Mouse (Mus musculus) forebrain, embryonic 11.5 days (tissue): ENCODE data around the gene Mapk8ip1. TPM values are rescaled to one million over a fixed set of nuclear protein-coding genes. Genes with fewer than 3 reads are reported as not detected.
"Not testable (repeated sequence)": the region's sequence is repeated elsewhere in the genome, so short reads cannot be mapped to it uniquely, and the experiment has no call there.

Experiments
- ATAC-seq: fragments of 200-750 bp; cut with Nextera tagmentation; replicated peaks from 2 replicates; pipeline ENCODE4 v1.8.0; 2017; ENCODE audit warnings: moderate TSS enrichment; ENCODE audit not compliant: low FRiP score
- DNase-seq: peaks from one replicate; pipeline ENCODE4 v3.0.0-alpha.2; 2017; ENCODE audit warnings: low spot score
- H3K27ac ChIP-seq: fragments of 300-500 bp; sonication (generic); 2 replicates; pipeline ENCODE4 v1.5.1; 2014; ENCODE audit warnings: low read depth, low read length
- H3K27me3 ChIP-seq: fragments of 300-500 bp; sonication (generic); 2 replicates; pipeline ENCODE4 v1.6.1; 2014; ENCODE audit warnings: mild to moderate bottlenecking, low read length, mixed read lengths; ENCODE audit not compliant: control insufficient read depth, insufficient read depth
- H3K36me3 ChIP-seq: fragments of 300-500 bp; sonication (generic); 2 replicates; pipeline ENCODE4 v1.6.1; 2014; ENCODE audit warnings: mild to moderate bottlenecking, low read length, moderate library complexity, mixed read lengths; ENCODE audit not compliant: control insufficient read depth, insufficient read depth
- H3K4me1 ChIP-seq: fragments of 300-500 bp; sonication (generic); replicated peaks from 2 replicates; pipeline ENCODE4 v1.6.1; 2014; ENCODE audit warnings: low read length, mixed read lengths; ENCODE audit not compliant: control insufficient read depth, insufficient read depth
- H3K4me2 ChIP-seq: fragments of 300-500 bp; sonication (generic); 2 replicates; pipeline ENCODE4 v1.6.1; 2014; ENCODE audit warnings: low read depth, mild to moderate bottlenecking, low read length, moderate library complexity, mixed read lengths; ENCODE audit not compliant: severe bottlenecking
- H3K4me3 ChIP-seq: fragments of 300-500 bp; sonication (generic); 2 replicates; pipeline ENCODE4 v1.5.1; 2014; ENCODE audit warnings: low read depth, low read length
- H3K9ac ChIP-seq: fragments of 300-500 bp; sonication (generic); 2 replicates; pipeline ENCODE4 v1.6.1; 2014; ENCODE audit warnings: low read length
- H3K9me3 ChIP-seq: fragments of 300-500 bp; sonication (generic); 2 replicates; pipeline ENCODE4 v1.6.1; 2016; ENCODE audit warnings: low read length, mixed read lengths; ENCODE audit not compliant: control insufficient read depth
- WGBS: fragments of 180-500 bp; shearing (Covaris S2); extraction: QIAGEN DNeasy Blood & Tissue Kit; methylation state at CpG from one replicate; pipeline ENCODE4 v1.1.7; 2014; 5-methylcytosine and 5-hydroxymethylcytosine counted together
- polyA plus RNA-seq: library from polyadenylated mRNA; unstranded; fragments of >200 nt; fragmentation: Nextera tagmentation; extraction: Ambion mirVana; gene quantifications from 2 replicates; pipeline ENCODE4 v1.2.1, GENCODE M21; 2014

The Mapk8ip1 gene
- polyA plus RNA-seq, 1 experiment from 2014 or later = 35.9 TPM

DNA sequence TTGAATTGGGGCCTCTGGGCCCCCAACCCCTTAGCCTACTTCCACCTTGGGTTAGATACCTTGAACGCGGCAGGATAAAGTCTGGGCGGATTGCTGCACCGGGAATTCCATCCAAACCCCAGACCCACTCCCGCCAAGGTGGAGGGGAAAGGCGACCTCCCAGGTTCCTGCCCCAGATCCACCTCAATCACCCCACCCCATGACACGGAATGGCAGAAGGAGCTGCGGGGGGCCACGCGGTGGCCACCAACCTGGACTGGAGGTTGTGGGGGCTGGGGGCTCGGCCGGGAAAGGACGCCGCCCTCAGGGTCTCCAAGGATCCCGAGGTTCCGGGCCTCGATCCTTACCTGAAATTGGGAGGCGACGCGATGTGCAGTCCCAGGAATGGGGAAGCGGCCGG, 381 bp downstream of the Mapk8ip1 start:
- Histone ChIP-seq H3K9ac (peak overlapping the region; percentile 88), H3K4me3 (peak overlapping the region; percentile 72), H3K9me3 (no peaks in the 10 kb centered on the region), H3K4me2 (peak overlapping the region; percentile 84), H3K36me3 (no peaks in the 10 kb centered on the region; the same call in 1 of the 2 replicates), H3K4me1 (peaks cover 6% of the 10 kb centered on the region; the same call in 1 of the 2 replicates), H3K27ac (no peak overlapping the region), H3K27me3 (no peaks in the 10 kb centered on the region)
- ATAC-seq (peak; percentile 37; the same call in 1 of the 2 replicates), DNase-seq (no peak)
- 2% methylated on average over 22 of the region's 22 CpGs for WGBS

DNA sequence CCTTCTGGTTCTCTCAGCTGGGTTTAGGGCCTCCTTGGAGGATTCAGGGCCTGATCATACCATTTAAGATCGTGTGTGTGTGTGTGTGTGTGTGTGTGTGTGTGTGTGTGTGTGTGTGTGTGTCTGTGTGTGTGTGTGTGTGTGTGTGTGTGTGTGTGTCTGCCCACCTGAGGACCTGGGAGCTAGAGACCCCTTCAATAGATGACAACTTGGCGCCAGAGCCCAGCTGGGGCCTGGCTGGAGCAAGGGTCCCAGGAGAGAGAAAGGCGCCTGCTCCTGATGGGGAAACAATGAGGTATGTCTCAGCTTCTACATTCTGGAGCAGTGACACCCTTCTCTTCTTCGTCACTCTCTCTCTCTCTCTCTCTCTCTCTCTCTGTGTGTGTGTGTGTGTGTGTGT, 1.2 kb downstream of the Mapk8ip1 start:
- not testable (repeated sequence) for H3K4me1 ChIP-seq, H3K9ac ChIP-seq, H3K36me3 ChIP-seq, H3K27me3 ChIP-seq, DNase-seq, H3K9me3 ChIP-seq, H3K4me2 ChIP-seq, H3K27ac ChIP-seq, ATAC-seq, H3K4me3 ChIP-seq
- 50% methylated on average over 4 of the region's 4 CpGs for WGBS

DNA sequence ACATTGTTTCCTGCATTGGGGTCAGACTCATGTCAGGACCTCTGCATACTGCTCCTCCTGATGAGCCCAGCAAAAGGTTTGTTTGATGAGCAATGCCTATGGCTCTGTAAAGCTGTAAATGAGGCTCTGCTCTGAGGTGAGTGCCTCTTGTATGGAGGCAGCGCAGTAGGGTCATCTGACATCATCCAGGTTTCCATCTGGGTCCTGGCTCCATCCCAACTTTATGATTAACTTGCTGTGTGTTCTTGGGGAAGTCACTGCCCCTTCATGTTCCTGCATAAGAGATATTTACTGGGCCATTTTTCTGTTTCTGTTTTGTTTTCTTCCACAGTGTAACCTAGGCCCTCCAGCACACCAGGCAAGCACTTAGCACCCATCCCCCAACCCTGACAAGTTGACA, 3.6 kb downstream of the Mapk8ip1 start:
- Histone ChIP-seq H3K9ac (no peak overlapping the region), H3K4me3 (no peak overlapping the region), H3K36me3 (no peaks in the 10 kb centered on the region), H3K4me1 (peaks cover 12% of the 10 kb centered on the region), H3K4me2 (no peak overlapping the region), H3K9me3 (no peaks in the 10 kb centered on the region), H3K27ac (no peak overlapping the region), H3K27me3 (no peaks in the 10 kb centered on the region)
- ATAC-seq (no peak), DNase-seq (no peak)
- WGBS = 94% methylated on average over 1 of the region's 1 CpGs

DNA sequence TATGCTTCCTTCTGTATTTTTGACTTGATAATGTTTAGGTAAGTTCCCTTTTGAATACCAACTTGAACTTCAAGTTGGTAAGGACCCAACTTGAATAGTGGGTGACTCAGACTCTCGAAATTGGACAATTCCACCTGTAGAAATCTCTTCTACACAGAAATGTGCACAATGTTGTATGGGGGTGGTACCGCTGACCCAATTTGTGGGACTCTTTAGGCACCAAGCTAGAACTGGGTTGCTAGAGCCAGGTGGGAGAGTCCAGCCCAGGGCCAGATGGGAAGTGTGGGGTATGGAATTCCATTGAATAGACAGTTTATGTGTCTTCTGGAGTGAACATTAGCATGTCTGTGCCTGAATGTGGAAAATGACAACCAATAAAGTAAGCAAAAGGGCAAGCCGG, 5.5 kb downstream of the Mapk8ip1 start:
- H3K36me3 ChIP-seq = no peaks in the 10 kb centered on the region
- H3K4me3 ChIP-seq = no peak overlapping the region
- H3K9ac ChIP-seq = no peak overlapping the region
- no peaks in the 10 kb centered on the region for H3K27me3 ChIP-seq
- ATAC-seq = no peak
- H3K4me1 ChIP-seq = peaks cover 21% of the 10 kb centered on the region
- no peak for DNase-seq
- no peaks in the 10 kb centered on the region for H3K9me3 ChIP-seq
- no peak overlapping the region for H3K4me2 ChIP-seq
- 90% methylated on average over 3 of the region's 3 CpGs for WGBS
- no peak overlapping the region for H3K27ac ChIP-seq

DNA sequence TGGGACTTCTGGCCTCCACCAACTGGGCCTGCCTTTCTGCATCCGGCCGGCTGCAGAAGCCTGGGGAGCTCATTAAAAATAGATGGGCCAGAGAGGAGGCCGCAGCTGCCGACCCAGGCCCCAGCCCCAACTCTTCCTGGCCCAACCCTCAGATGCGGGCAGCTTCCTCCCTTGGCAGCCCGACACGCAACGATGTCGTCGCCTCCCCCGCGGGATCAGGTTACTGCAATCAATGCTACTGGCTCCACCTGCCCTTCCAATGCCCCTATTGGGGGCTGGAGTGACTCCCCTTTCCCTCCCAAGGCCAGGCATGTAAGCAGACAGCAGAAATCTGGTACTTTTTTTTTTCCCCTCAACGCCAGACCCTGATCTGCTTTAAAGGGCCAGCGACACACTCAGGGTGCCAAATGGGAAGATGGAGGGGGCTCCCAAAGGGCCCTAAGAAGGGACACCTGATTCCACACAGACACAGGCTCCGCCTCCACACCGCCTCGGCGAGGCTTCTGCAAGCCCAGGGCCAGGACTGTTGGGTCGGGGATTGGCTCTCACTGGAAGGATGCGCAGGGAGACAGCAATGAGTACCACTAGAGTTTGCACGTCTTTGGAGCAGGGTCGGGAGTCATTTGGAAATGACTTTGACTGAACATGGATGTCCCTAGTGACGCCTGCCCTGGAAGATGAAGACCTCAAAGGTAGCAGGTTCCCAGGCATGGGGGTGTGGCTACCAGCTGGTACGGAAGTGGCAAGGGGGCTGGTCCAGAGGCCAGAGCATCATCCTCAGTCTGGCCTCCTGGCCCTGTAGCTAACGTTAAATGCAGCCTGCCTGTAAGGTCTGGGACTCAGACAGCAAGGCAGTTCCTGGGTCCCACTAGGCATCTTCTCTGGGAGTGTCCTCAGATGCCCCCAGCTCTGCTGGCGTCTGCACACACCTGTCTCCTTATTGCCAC, 8.5 kb downstream of the Mapk8ip1 start:
- H3K4me2 ChIP-seq = peak overlapping the region; percentile 56
- H3K27ac ChIP-seq = peak overlapping the region; percentile 83
- H3K9me3 ChIP-seq = no peaks in the 10 kb centered on the region
- DNase-seq = peak; percentile 85
- ATAC-seq = peak; percentile 11; the same call in 1 of the 2 replicates
- H3K4me3 ChIP-seq = peak overlapping the region; percentile 30
- no peaks in the 10 kb centered on the region for H3K27me3 ChIP-seq
- 2% methylated on average over 26 of the region's 26 CpGs for WGBS
- H3K4me1 ChIP-seq = peaks cover 30% of the 10 kb centered on the region
- peak overlapping the region; percentile 54 for H3K9ac ChIP-seq
- H3K36me3 ChIP-seq = no peaks in the 10 kb centered on the region

DNA sequence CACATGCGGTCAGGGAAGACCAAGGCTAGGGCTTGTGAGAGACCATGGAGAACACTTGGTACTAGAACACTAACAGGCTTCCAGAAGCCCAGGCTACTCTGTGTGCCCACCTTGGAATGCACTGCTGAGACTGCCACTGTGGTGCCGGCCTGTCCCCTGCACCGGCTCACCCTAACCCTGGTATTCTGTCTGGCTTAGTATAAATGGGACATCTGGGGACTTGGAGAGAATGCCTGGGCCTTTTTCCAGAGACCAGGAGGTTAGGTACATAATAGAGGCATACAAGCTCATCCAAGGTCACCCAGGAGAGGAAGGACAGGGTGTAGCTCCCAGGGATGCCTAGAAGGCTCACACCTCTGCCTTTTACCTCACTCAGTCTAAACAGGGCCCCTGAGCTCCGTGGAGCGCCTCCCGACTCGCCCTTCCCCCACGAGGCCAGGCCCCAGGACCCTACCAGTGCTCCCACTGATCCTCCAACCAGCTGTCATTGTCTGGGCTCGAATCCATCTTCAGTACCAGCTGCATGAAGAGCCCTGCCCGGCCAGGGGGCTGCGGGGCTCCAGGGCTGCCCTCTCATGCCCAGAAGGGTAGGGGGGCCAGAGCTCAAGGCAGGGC, 9.3 kb downstream of the Mapk8ip1 start:
- 24% methylated on average over 11 of the region's 11 CpGs for WGBS
- H3K27me3 ChIP-seq = no peaks in the 10 kb centered on the region
- peaks cover 5% of the 10 kb centered on the region; the same call in 1 of the 2 replicates for H3K36me3 ChIP-seq
- H3K27ac ChIP-seq = peak overlapping the region; percentile 83
- H3K4me2 ChIP-seq = peak overlapping the region; percentile 56
- no peak for ATAC-seq
- peak overlapping the region; percentile 54 for H3K9ac ChIP-seq
- H3K4me1 ChIP-seq = peaks cover 30% of the 10 kb centered on the region
- no peaks in the 10 kb centered on the region for H3K9me3 ChIP-seq
- H3K4me3 ChIP-seq = peak overlapping the region; percentile 30
- DNase-seq = no peak

DNA sequence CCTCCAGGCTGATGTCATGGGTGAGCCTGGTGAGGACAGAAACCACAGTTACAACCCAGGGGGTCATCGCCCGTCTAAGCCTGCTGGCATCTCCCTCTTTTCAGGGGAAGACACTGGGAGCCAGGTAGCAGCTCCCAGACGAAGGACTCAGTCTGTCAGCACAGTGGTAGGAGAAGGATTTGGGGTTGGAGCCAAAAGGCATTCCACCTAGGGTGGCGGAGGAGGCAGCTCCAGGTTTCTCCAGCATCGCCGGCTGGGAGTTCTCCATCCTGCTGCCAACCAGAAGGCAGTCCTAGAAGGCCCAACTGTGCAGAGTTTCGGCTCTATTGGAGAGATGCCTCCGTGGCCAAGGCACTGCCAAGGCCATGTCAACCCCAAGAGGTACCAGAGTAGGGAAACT, 9.9 kb downstream of the Mapk8ip1 start:
- WGBS = 90% methylated on average over 8 of the region's 8 CpGs
- no peak for DNase-seq
- Histone ChIP-seq H3K4me1 (peaks cover 30% of the 10 kb centered on the region), H3K36me3 (peaks cover 8% of the 10 kb centered on the region; the same call in 1 of the 2 replicates), H3K4me3 (no peak overlapping the region), H3K9me3 (no peaks in the 10 kb centered on the region), H3K9ac (no peak overlapping the region), H3K27me3 (no peaks in the 10 kb centered on the region), H3K4me2 (no peak overlapping the region; the same call in 1 of the 2 replicates), H3K27ac (no peak overlapping the region)
- ATAC-seq = no peak

DNA sequence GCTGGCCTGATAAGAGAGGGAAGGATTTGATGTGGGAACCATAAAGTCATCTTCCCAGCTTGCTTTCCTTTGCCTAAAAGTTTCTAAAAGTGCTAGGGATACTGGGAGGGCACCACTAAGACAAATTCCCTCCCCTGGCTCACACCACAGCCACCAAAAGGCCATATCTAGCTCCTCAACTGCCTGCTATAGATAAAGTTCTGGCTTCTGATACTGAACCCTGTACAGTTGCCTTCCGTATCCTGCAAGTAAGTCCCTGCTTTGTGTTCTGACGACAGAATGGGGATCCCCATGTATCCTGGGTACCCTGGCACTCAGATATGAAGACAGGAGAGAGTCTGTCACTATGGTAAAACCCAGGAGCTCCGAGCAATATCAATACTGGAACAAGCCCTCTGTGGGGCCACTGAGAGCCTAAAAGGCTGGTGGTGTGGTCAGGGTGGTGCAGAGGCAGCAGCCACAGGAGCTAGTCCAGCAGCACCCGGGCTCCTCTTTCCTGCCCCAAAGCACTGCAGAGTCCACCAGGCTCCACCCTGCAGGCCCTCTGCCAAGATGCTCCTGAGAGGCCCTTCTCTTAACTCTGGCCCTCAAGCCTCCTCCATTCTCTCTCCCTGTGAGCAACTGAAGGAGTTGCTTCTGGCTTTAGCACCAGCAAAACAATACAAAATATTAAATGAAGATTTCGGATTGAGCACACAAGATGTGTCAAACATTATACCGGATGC, 10.7 kb downstream of the Mapk8ip1 start:
- Histone ChIP-seq H3K4me1 (peaks cover 30% of the 10 kb centered on the region), H3K9ac (no peak overlapping the region), H3K27me3 (no peaks in the 10 kb centered on the region), H3K4me2 (no peak overlapping the region; the same call in 1 of the 2 replicates), H3K9me3 (no peaks in the 10 kb centered on the region), H3K27ac (peak overlapping the region; percentile 67), H3K4me3 (no peak overlapping the region), H3K36me3 (peaks cover 10% of the 10 kb centered on the region; the same call in 1 of the 2 replicates)
- DNase-seq (no peak), ATAC-seq (no peak)
- 84% methylated on average over 6 of the region's 6 CpGs for WGBS
